Mouse (Mus musculus): Measurements from ENCODE around the gene Ptch2.

The Ptch2 gene

DNA sequence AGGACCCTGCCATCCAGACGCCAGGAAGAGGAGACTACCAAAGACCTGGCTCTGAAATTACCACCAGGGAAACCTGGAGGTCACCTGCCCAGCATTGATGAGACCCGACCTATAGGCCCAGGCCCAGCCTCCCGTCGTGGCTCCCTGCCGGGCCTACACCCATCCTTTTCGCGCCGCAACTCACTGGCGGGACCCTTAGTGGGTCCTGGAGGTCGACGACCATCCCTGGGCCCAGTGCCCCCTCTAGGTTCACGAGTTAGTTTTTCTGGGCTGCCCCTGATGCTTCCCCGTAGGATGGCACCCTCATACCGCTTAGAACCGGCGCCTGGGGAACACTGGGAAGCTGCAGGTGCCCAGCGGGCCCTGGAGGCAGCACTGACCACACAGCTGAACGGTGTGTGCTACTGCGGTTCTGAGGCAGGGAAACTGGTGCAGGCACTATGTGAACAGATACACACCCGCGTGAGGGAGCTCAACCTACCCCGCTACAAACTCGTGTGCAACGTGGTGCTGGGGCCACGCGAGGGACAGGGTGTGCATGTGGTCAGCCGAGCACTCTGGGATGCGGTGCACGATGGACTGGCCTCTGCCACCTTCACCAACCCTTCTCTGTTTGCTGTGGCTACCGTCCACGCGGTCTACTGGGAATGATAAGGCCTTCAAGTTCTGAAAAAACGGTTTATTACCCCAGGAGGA lies 32.3 kb downstream of the Ptch2 start:
- in situ Hi-C loops (cut with MboI), result loop anchor here (10.0 kb wide), 1 partner anchor 133 kb away; the partner anchor contains the start of genes Hectd3 and Urod

GRCm38 (mm10) chr4:117130790-117131189 lies 34.9 kb downstream of the Ptch2 start:
- in situ Hi-C loops (cut with MboI), result loop anchor here (10.0 kb wide), 1 partner anchor 306 kb away; the partner anchor contains the start of gene Hpdl

DNA sequence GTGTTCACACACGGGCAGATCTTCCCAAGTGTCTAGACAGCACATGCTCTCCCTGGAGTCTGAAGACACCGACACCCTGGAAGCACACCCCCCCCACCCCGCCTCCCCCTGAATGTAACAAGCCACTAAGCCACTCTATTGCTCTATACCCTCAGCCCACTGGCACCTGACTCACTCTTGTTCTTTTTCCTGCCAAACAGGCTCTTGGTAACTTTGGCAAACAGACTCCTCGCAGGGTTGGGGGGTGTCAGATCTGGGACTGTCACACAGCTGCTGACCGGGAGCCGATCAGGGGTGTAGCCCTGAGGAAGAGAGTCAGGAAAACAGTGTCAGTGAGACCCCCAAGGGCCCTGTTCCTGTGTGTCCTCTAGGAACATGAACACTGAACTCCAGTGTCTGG lies 35.3 kb downstream of the Ptch2 start:
- in situ Hi-C loops (cut with MboI), result loop anchor here (10.0 kb wide), 1 partner anchor 306 kb away; the partner anchor contains the start of gene Hpdl

DNA sequence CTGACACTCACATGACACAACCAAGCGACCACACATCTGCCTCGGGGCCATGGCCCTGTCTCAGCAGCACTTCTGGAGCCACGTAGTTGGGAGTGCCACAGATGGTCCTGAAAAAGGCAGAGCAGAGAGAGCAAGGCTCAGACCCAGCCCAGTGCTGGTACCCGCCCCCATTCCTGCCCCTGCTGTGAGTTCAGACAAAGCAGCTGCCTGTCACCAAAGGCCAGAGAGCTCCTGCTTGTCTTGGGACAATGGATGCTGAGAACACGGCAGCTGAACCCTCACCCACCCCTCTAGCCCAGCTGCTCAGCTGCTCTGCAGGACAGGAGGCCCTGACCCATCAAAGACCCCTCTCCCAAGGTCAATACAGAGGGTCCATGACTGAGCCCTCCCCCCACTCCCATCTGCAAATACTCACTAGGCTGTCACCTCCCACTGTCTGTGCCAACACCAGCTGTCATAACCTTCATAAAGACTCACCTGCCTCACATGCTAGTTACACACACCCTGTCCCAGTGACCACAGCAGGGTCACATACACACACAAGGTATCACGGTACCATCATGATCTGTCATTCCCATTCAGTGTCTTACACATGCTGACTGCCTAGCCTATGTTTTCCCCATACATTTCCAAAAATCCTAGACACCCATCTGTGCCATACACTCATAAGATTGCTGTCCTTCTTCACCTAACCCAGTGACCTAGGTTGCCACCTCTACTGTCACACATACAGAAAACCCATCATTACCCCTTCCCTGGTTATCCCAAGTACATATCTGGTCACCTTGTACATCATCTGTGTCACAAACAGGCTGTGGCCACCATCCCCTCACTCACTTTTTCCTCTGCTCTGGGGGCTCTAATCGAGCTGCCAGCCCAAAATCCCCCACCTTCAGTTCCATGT lies 36.3 kb downstream of the Ptch2 start:
- in situ Hi-C loops (cut with MboI), result loop anchor here (10.0 kb wide), 1 partner anchor 307 kb away; the partner anchor contains the start of gene Hpdl

DNA sequence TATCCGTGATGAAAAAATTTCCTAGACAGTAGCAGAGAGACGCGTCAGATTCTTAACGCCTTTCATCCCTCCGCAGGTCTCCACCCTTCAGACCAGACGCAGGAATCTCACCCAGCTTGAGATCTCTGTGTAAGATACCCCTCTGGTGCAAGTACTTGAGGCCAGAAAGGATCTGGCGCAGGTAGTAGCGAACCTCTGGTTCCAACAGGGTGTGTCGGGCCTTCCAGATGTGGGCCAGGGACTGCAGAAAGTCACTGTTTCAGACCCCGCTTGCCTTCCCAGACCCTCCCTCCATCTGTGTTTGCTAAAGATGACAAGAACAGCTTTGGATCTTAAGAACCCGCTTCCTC lies 36.9 kb downstream of the Ptch2 start:
- in situ Hi-C loops (cut with MboI), result loop anchor here (10.0 kb wide), 1 partner anchor 308 kb away; the partner anchor contains the start of gene Hpdl

- in situ Hi-C loops (cut with MboI), result loop anchor here (10.0 kb wide), 1 partner anchor 309 kb away; the partner anchor contains the start of gene Hpdl
Measured at GRCm38 (mm10) chr4:117133366-117133796, 37.5 kb downstream of the Ptch2 start.

GRCm38 (mm10) chr4:117133817-117134600 lies 38.1 kb downstream of the Ptch2 start, which contains the start of gene Plk3:
Gene Plk3 (minus strand): TSS chr4:117133963.
- in situ Hi-C loops (cut with MboI), result loop anchor here (10.0 kb wide), 1 partner anchor 309 kb away; the partner anchor contains the start of gene Hpdl

DNA sequence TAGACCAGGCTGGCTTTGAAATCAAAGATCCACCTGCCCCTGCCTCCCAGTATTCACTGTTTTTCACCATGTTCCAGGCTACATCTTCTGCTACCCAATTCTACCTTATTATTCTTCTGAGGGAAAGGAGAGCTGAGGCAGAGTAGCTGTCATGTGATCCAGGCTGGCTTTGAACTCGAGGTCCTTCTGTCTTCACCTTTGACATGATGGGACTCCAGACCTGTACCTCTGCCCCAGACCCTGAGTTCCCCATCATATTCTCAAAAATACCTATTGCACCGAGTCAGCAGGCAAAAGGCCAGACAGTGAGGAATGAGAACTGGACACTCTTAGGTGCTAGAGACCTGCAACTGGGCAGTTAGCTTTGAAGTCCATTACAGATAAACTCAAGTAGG lies 38.7 kb downstream of the Ptch2 start:
- in situ Hi-C loops (cut with MboI), result loop anchor here (10.0 kb wide), 1 partner anchor 310 kb away; the partner anchor contains the start of gene Hpdl

GRCm38 (mm10) chr4:117136034-117136433 lies 40.2 kb downstream of the Ptch2 start:
- in situ Hi-C loops (cut with MboI), result loop anchor here (10.0 kb wide), 1 partner anchor 311 kb away; the partner anchor contains the start of gene Hpdl

DNA sequence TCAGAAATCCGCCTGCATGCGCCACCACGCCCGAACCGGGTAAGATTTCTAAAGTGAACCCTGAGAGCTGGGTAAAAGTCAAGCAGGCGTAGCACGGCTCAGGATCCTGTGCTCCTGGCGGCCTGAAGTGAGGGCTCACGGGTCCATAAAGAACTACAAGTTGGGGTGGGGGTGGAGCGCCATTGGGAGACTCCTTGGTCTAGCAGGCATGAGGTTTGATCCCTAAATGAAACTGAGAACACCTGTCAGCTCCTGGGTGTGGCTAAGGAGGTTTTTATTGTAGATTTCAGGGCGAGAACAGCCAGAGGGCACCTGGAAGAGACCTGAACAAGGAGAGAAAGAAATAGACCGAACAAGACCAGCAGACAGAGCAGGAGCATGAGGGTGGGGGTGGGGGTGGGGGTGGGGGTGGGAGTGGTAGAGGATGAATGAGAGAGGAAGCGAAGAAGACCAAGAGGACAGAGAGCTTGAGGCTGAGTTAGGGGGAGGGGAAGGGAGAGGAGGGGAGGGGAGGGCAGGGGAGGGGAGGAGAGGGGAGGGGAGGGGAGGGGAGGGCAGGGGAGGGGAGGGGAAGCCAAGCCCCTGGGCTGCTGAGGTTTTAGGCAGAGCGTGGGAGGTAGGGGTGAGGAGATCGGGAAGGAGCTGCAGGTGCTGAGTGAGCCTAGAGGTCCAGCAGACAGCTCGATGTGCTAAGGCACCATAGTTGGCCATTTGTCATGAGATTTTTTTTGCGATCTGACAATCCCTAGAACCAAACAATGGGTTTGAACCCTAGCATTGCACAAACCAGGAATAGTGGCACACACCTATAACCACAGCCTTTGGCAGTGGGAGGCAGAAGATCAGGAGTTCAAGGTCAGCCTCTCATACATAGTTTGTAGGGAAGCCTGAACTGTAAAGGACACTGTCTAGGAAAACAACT lies 42.7 kb downstream of the Ptch2 start:
- in situ Hi-C loops (cut with MboI), result loop anchor here (10.0 kb wide), 1 partner anchor 314 kb away; the partner anchor contains the start of gene Hpdl

DNA sequence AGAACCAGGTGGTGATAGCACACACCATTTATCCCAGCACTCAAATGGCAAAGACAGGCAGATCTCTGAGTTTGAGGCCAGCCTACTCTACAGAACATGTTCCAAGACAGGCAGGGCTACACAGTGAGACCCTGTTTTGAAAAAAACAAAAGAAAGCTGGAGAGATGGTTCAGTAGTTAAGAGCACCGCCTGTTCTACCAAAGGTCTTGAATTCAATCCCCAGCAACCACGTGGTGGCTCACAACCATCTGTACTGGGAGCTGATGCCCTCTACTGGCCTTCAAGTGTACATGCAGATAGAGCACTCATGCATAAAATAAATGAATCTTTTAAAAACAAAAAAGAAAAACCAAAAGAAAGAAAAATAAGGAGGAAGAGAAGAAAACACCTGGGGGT lies 43.3 kb downstream of the Ptch2 start:
- in situ Hi-C loops (cut with MboI), result loop anchor here (10.0 kb wide), 1 partner anchor 314 kb away; the partner anchor contains the start of gene Hpdl

GRCm38 (mm10) chr4:117140613-117141012 lies 44.7 kb downstream of the Ptch2 start:
- in situ Hi-C loops (cut with MboI), result no loop called here

DNA sequence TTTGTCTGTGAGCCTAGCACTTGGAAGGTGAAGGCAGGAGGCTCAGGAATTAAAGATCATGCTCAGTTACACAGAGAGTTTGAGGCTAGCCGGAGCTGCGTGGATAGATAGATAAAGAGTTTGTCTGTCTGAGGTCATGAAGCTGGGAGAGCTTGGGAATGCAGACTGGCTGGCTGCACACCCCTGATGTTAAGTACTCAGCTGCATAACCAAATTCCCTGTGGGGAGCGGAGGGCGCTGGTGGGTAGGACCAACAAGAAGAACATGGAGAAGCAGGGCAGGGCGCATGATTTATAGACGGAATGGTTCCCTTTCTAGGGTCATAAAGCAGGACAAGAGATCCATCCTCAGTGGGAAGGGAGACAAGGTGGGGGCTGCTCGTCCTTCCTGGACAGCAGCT lies 47.1 kb downstream of the Ptch2 start:
- in situ Hi-C loops (cut with MboI), result no loop called here

DNA sequence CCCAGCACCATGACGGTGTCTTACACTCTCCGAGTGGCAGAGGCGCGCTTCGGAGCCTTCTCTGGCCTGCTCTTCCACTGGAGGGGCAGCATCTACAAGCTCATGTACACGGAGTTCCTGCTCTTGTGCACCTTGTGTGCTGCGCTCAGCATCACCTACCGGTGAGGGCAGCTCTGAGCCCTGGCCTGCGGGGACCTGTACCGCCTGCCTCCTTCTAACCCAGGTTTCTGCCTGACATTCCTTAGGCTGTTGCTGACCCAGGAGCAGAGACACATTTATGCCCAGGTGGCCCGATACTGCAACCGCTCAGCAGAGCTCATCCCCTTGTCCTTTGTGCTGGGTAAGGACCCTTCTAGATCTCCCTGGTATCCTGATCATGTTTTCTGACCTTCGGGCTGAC lies 49.4 kb downstream of the Ptch2 start:
- in situ Hi-C loops (cut with MboI), result no loop called here

DNA sequence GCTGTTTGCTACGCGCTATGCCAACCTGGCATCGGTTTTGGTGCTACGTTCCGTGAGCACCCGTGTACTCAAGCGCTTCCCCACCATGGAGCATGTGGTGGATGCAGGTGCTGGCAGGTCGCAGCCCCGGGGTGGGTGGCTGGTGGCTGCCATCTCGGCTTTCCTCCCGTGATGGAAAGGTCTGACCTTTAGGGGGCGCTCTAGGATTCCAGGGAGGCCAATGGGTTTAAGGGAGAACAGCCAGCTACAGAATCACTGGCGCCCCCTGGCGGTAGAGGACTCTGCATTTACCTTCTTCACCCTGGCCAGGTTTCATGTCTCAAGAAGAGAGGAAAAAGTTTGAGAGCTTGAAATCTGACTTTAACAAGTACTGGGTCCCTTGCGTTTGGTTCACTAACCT lies 50.3 kb downstream of the Ptch2 start:
- in situ Hi-C loops (cut with MboI), result no loop called here

GRCm38 (mm10) chr4:117148047-117148713 lies 52.3 kb downstream of the Ptch2 start:
- in situ Hi-C loops (cut with MboI), result no loop called here

GRCm38 (mm10) chr4:117148815-117149214 lies 52.9 kb downstream of the Ptch2 start:
- in situ Hi-C loops (cut with MboI), result no loop called here

GRCm38 (mm10) chr4:117149291-117150211 lies 53.7 kb downstream of the Ptch2 start:
- in situ Hi-C loops (cut with MboI), result no loop called here
